Mouse (Mus musculus): ENCODE data around the gene Apba1. TPM values are rescaled to one million over a fixed set of nuclear protein-coding genes. Genes with fewer than 3 reads are reported as not detected.

Apba1 gene
- polyA plus RNA-seq, 1 experiment from 2014 or later = 0.51 TPM

DNA sequence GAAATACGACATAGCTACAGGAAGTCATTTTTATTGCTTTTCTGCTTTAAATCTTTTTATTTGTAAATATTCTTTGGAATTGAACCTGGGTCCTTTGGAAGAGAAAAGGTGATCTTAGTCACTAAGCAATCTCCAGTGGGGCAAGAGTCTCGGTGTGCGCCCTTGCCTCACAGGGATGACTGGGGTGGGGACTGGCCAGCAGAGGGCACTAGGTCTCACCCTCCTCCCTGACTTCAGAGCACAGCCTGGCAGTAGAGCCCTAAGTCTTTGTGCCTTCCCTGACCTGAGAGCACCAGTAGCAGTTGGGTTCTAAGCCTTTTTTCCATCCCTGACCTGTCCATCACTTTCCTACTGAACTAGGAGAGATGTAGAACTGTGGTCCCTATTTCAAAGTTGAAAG, 142.5 kb downstream of the Apba1 start:
- Histone ChIP-seq H3K27ac (ENCODE audit: poor library complexity, severe bottlenecking) (no peak overlapping the region), H3K9ac (no peak overlapping the region), H3K36me3 (no peaks in the 10 kb centered on the region), H3K4me3 (no peak overlapping the region), H3K27me3 (replicated peaks) (0 out of 2 replicates have a peak, but pooled peaks cover 5% of the 10 kb centered on the region), H3K9me3 (replicated peaks) (no peaks in the 10 kb centered on the region), H3K4me2 (no peak overlapping the region), H3K4me1 (replicated peaks) (no peaks in the 10 kb centered on the region)
- no peak for ATAC-seq (ENCODE audit: insufficient number of reproducible peaks, low FRiP score)
- WGBS = 72% methylated on average over 3 of the region's 3 CpGs

DNA sequence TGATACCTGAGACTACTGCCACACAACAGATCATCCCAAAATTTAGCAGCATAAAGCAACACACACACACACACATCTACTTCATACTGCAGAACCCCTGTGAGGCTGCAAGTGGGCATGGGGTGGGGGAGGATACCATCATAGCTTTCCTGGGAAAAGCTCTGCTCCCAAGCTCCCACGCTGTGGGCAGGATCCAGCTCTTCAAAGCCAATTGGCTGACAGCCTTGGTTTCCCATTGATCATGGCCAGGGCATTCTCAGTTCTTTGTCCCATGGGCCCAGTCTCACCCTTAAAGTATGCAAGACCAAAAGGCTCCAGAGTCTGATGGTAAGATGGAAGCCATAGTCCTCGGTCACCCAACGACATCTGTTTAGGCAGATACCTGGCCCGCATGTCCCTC, 143.1 kb downstream of the Apba1 start:
- Histone ChIP-seq H3K27ac (ENCODE audit: poor library complexity, severe bottlenecking) (no peak overlapping the region), H3K4me3 (no peak overlapping the region), H3K9me3 (replicated peaks) (no peaks in the 10 kb centered on the region), H3K4me1 (replicated peaks) (no peaks in the 10 kb centered on the region), H3K4me2 (no peak overlapping the region), H3K36me3 (no peaks in the 10 kb centered on the region), H3K9ac (no peak overlapping the region), H3K27me3 (replicated peaks) (no peaks in the 10 kb centered on the region)
- 86% methylated on average over 4 of the region's 4 CpGs for WGBS
- ATAC-seq (ENCODE audit: insufficient number of reproducible peaks, low FRiP score) = no peak

DNA sequence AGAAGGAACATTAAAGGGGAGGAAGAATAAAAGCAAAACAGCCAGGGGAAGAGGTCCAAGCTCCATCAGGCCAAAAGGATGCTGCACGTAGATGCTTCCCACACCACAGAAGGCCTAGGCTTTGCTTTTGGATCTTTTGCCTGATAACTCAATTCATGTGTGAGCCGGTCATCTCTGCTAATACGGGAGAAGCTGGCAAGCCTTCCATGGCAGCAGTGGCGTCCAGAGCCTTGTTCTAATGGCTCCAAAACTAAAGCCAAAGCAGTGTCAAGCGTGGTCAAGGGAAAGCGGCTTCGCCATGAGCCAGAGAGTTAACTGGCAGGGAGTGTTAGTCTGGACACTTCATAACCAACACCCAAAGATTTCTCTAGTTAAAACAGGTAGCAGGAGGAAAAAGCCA, 144.4 kb downstream of the Apba1 start:
- no peak for ATAC-seq (ENCODE audit: insufficient number of reproducible peaks, low FRiP score)
- Histone ChIP-seq H3K4me2 (no peak overlapping the region), H3K4me3 (no peak overlapping the region), H3K4me1 (replicated peaks) (no peaks in the 10 kb centered on the region), H3K36me3 (no peaks in the 10 kb centered on the region), H3K9me3 (replicated peaks) (no peaks in the 10 kb centered on the region), H3K27ac (ENCODE audit: poor library complexity, severe bottlenecking) (no peak overlapping the region), H3K27me3 (replicated peaks) (no peaks in the 10 kb centered on the region), H3K9ac (no peak overlapping the region)
- WGBS = 85% methylated on average over 7 of the region's 7 CpGs

DNA sequence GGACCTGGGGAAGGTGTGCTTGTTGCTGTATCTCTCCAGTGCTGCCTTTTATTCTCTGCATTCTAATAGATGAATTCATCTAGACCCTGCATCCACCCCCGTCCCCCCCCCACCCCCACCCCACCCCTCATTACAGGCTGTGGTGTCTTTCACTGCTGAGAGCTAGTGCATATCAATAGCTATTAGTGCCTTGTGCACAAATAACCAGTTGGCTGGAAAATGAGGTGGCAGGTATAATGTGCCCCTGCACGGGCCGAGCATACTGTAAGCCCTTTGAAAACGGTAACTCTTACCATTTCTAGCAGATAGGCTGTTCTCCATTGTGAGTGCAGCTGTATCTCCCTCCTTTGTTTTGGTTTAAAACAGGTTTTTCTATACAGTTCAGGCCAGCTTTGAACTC, 146.2 kb downstream of the Apba1 start:
- Histone ChIP-seq H3K4me1 (replicated peaks) (peaks cover under 1% of the 10 kb centered on the region; the same call in 1 of the 2 replicates), H3K9ac (no peak overlapping the region), H3K4me2 (no peak overlapping the region), H3K4me3 (no peak overlapping the region), H3K27ac (ENCODE audit: poor library complexity, severe bottlenecking) (no peak overlapping the region), H3K9me3 (replicated peaks) (no peaks in the 10 kb centered on the region), H3K27me3 (replicated peaks) (no peaks in the 10 kb centered on the region), H3K36me3 (no peaks in the 10 kb centered on the region)
- WGBS = 82% methylated on average over 4 of the region's 4 CpGs
- ATAC-seq (ENCODE audit: insufficient number of reproducible peaks, low FRiP score) = no peak

DNA sequence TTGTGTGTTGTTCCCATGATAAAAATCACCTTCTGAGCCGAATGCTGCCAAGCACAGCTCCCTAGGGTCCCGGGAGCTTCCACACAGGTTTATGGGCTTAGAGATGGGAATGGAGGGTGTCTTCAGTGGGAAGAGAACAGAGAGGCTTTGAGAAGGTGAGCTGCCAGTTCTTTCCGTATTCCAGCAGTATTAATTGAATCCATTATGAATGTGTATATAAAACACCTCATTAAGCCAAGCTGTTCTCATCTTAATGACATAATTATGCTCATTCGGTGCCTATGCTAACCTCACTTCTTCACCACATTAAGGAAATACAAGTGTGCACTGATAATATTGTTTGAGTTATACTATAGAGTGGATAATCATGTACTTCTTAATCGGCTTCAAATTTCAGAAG, 147.1 kb downstream of the Apba1 start:
- Histone ChIP-seq H3K27me3 (replicated peaks) (no peaks in the 10 kb centered on the region), H3K4me3 (no peak overlapping the region), H3K4me2 (no peak overlapping the region), H3K36me3 (no peaks in the 10 kb centered on the region), H3K27ac (ENCODE audit: poor library complexity, severe bottlenecking) (no peak overlapping the region), H3K9me3 (replicated peaks) (no peaks in the 10 kb centered on the region), H3K4me1 (replicated peaks) (peaks cover 8% of the 10 kb centered on the region), H3K9ac (no peak overlapping the region)
- no peak for ATAC-seq (ENCODE audit: insufficient number of reproducible peaks, low FRiP score)
- 85% methylated on average over 5 of the region's 5 CpGs for WGBS

DNA sequence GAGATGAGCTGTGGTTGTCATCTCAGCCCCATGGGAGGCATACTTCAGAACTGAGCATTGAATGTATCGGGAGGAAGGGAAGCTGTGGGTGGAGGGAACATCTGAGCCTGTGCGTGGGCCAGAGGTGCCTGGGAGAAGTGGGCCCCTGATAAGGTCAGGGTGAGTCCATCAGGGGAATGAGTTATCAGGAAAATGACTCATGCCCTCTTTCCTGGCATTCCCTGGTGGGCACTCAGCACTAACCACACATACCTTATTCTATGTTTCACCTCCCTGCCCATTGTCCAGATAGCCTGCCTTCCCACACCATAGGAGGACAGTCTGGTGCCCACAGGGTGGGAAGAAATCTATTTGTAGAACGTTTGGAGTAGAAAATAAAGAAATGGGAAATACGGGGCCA, 151.7 kb downstream of the Apba1 start:
- Histone ChIP-seq H3K9ac (no peak overlapping the region), H3K27me3 (replicated peaks) (no peaks in the 10 kb centered on the region), H3K9me3 (replicated peaks) (no peaks in the 10 kb centered on the region), H3K4me3 (no peak overlapping the region), H3K4me1 (replicated peaks) (peaks cover 8% of the 10 kb centered on the region), H3K4me2 (no peak overlapping the region), H3K36me3 (no peaks in the 10 kb centered on the region), H3K27ac (ENCODE audit: poor library complexity, severe bottlenecking) (no peak overlapping the region)
- 43% methylated on average over 4 of the region's 4 CpGs for WGBS
- no peak for ATAC-seq (ENCODE audit: insufficient number of reproducible peaks, low FRiP score)

DNA sequence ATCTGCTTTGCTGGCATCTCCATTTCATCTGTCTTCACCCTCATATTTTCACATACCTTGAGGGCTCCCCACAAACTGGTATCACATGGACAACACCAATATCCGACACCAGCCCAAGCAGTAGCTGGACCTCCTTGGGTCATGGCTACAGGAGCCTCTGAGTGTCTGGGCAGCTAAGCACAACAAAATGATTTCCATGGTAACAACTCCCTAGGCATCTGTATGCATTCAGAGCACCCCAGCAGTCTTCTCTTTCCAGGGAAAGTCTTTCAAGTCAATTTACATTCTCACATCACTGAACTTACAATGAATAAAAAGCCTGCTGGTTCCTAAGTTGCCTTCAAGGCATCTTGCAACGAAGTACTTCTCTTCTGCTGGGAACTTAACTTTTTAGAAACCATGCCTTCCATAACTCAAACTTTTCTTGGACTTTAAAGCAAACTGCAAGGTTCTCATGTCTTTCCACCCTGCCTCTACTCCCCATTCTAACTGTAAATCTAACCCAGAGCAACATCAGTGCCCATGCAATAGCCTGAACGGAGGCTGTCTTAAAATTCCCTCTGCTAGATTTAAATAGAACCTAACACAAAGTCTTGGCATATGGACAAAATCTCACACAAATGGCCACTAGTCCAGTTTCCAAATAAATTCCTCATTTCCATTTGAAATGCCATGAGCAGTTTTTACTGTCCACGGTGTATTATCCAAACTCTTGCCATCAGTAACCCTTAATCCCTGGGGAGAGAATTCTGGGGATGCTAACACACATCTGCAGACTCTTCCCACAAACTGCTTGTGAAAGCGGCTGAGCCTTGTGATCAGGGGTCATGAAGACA, 160.9 kb downstream of the Apba1 start:
- no peaks in the 10 kb centered on the region for H3K27me3 ChIP-seq (replicated peaks)
- H3K4me1 ChIP-seq (replicated peaks) = peaks cover 5% of the 10 kb centered on the region; the same call in 1 of the 2 replicates
- no peak overlapping the region for H3K9ac ChIP-seq

DNA sequence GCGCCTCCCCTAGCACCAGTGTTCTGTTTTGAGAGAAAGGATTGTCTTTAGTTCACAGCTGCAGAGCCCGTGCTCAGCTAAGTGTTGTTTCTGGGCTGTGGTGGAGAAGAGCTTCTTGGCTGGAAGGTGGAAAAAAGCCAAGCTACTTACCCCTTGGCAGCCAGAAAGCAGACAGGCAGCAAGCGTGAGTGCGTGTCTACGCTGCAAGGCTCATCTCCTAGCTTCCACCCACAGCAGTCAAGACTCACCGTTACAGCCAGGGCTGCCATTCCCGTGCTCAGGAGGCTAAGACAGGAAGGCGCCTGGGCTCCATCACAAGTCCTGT, 161.5 kb downstream of the Apba1 start:
- Histone ChIP-seq H3K4me2 (no peak overlapping the region), H3K27ac (ENCODE audit: poor library complexity, severe bottlenecking) (no peak overlapping the region), H3K9me3 (replicated peaks) (no peaks in the 10 kb centered on the region), H3K9ac (no peak overlapping the region), H3K27me3 (replicated peaks) (no peaks in the 10 kb centered on the region), H3K4me3 (no peak overlapping the region), H3K36me3 (no peaks in the 10 kb centered on the region), H3K4me1 (replicated peaks) (peaks cover 5% of the 10 kb centered on the region; the same call in 1 of the 2 replicates)
- ATAC-seq (ENCODE audit: insufficient number of reproducible peaks, low FRiP score) = no peak
- 79% methylated on average over 8 of the region's 8 CpGs for WGBS

More for the DNA sequence above, 160.9 kb downstream of the Apba1 start:
- ATAC-seq (ENCODE audit: insufficient number of reproducible peaks, low FRiP score) = no peak
- WGBS = 75% methylated on average over 5 of the region's 5 CpGs
- Histone ChIP-seq H3K27ac (ENCODE audit: poor library complexity, severe bottlenecking) (no peak overlapping the region), H3K4me3 (no peak overlapping the region), H3K4me2 (no peak overlapping the region), H3K36me3 (no peaks in the 10 kb centered on the region), H3K9me3 (replicated peaks) (no peaks in the 10 kb centered on the region)

DNA sequence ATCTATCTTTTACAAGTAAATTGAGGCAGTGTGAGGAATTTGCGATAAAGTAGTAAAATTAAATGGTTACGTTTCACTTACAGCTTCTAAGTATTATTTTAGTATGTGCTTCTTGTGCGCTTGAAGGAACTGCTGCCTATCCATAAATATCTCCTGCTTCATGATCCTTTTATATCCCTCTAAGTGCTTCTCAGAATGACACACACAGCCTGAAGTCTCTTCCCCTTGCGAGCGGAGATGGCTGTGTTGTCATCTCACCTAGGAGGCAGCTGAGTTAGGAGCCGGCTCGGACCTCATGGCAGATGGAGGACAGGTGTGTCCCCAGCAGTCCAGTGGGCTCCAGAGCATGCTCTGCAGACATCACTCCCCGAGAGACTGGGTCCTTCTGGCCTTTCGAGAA, 163.9 kb downstream of the Apba1 start:
- no peak overlapping the region for H3K27ac ChIP-seq (ENCODE audit: poor library complexity, severe bottlenecking)
- no peak for ATAC-seq (ENCODE audit: insufficient number of reproducible peaks, low FRiP score)
- H3K27me3 ChIP-seq (replicated peaks) = no peaks in the 10 kb centered on the region
- H3K36me3 ChIP-seq = no peaks in the 10 kb centered on the region
- 74% methylated on average over 9 of the region's 9 CpGs for WGBS
- no peak overlapping the region for H3K4me2 ChIP-seq
- H3K9me3 ChIP-seq (replicated peaks) = no peaks in the 10 kb centered on the region
- no peak overlapping the region for H3K9ac ChIP-seq
- peaks cover 5% of the 10 kb centered on the region; the same call in 1 of the 2 replicates for H3K4me1 ChIP-seq (replicated peaks)
- H3K4me3 ChIP-seq = no peak overlapping the region

DNA sequence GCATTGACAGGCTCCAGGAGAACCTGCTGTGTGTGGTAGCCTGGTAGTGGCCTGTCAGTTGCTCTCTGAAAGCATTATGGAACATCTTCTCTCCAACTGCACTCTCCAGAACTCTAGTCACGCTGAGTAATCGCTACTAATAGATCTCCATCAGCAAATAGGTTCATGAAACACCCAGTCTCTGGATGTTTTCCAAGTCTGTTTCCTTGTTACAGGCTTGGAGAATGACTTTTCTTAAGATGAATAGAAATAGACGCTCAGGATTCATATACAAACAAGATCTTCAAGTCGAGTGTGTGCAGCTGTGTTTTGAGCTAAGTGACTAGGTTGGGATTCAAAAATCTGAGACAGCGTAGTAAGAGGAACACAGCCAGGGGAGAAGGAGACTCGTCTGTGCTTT, 165.4 kb downstream of the Apba1 start:
- H3K27me3 ChIP-seq (replicated peaks) = no peaks in the 10 kb centered on the region
- no peak for ATAC-seq (ENCODE audit: insufficient number of reproducible peaks, low FRiP score)

DNA sequence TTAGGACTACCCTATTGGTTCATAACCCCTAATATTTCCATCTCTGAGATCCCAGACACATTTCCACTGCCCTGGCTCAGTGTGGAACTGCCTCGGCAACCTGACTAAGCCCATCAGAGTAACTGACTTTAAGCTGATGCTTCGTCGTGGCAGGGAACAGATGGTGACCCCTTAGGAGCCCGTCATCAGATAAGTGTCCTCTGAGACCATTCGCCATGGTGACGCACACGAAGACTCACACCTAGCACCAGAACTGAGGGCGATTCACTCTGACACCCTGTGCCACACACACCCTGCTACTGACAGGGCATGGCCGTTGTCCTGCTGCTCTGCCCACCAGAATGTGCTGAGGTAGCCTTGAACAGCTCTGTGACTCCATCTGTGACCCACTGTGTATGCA, 166.1 kb downstream of the Apba1 start:
- WGBS = 78% methylated on average over 9 of the region's 9 CpGs
- Histone ChIP-seq H3K27me3 (replicated peaks) (no peaks in the 10 kb centered on the region), H3K9ac (no peak overlapping the region)

More for the DNA sequence above, 165.4 kb downstream of the Apba1 start:
- peaks cover 5% of the 10 kb centered on the region; the same call in 1 of the 2 replicates for H3K4me1 ChIP-seq (replicated peaks)
- H3K4me2 ChIP-seq = no peak overlapping the region
- H3K36me3 ChIP-seq = no peaks in the 10 kb centered on the region
- no peaks in the 10 kb centered on the region for H3K9me3 ChIP-seq (replicated peaks)
- no peak overlapping the region for H3K9ac ChIP-seq
- WGBS = 75% methylated on average over 6 of the region's 6 CpGs
- H3K27ac ChIP-seq (ENCODE audit: poor library complexity, severe bottlenecking) = no peak overlapping the region
- H3K4me3 ChIP-seq = no peak overlapping the region

DNA sequence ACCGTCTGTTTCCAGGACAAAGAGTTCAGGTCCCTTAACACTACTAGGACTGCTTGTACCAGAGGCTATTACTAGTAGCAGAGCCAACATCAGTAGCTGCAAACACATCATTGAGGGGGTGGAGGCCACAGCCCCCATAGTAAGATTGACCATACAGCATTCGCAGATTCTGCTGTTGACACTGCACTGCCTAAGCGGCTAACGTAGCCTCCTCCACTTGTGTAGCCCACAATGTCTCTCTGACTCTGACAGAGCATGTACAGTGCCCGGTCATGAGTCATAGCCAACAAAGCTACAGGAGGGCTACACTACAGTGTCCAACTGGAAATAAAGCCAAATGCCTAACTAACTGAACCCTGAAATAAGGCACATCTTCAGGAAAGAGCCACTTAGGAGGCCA, 166.9 kb downstream of the Apba1 start:
- no peak for ATAC-seq (ENCODE audit: insufficient number of reproducible peaks, low FRiP score)
- H3K4me2 ChIP-seq = no peak overlapping the region
- H3K9ac ChIP-seq = no peak overlapping the region
- WGBS = 92% methylated on average over 5 of the region's 5 CpGs
- H3K9me3 ChIP-seq (replicated peaks) = no peaks in the 10 kb centered on the region
- H3K36me3 ChIP-seq = no peaks in the 10 kb centered on the region
- no peaks in the 10 kb centered on the region for H3K27me3 ChIP-seq (replicated peaks)
- H3K4me3 ChIP-seq = no peak overlapping the region
- H3K27ac ChIP-seq (ENCODE audit: poor library complexity, severe bottlenecking) = no peak overlapping the region
- H3K4me1 ChIP-seq (replicated peaks) = peaks cover 5% of the 10 kb centered on the region; the same call in 1 of the 2 replicates

More for the DNA sequence above, 166.1 kb downstream of the Apba1 start:
- ATAC-seq (ENCODE audit: insufficient number of reproducible peaks, low FRiP score) = no peak
- H3K4me1 ChIP-seq (replicated peaks) = peaks cover 5% of the 10 kb centered on the region; the same call in 1 of the 2 replicates
- no peak overlapping the region for H3K4me3 ChIP-seq
- H3K9me3 ChIP-seq (replicated peaks) = no peaks in the 10 kb centered on the region
- no peaks in the 10 kb centered on the region for H3K36me3 ChIP-seq
- no peak overlapping the region for H3K27ac ChIP-seq (ENCODE audit: poor library complexity, severe bottlenecking)
- H3K4me2 ChIP-seq = no peak overlapping the region
